ENCODE assay signal across 25 mouse cellular contexts in genomic region chrX:36474873-36475272, GRCm38 (mm10). TPM values are rescaled to one million over a fixed set of nuclear protein-coding genes. Genes with fewer than 3 reads are reported as not detected.
DNase-seq lines count a peak whose midpoint lies in the region; ATAC-seq and TF ChIP-seq lines count a peak whose summit lies in the region.
"Had no signal": no experiment of that assay in that cellular context is flagged by ENCODE, and none has a peak within 500 bp of the region (broad histone marks: within the 10 kb centered on the region; RNA-seq: fewer than 3 reads in every experiment).

No protein-coding gene starts in this region.

- H3K9ac ChIP-seq in stomach, postnatal 0 days (ENCODE audit: low read length): no peak overlapping the region
- H3K9ac ChIP-seq: forebrain, embryonic 13.5 days; heart, embryonic 15.5 days; liver, postnatal 0 days had no signal

- ATAC-seq in stomach, postnatal 0 days (ENCODE audit: low FRiP score, low TSS enrichment): no peak
- ATAC-seq: forebrain, embryonic 13.5 days; liver, postnatal 0 days had no signal

- H3K9me3 ChIP-seq in megakaryocyte, embryonic 14.5 days: peaks cover 4% of the 10 kb centered on the region; the same call in 1 of the 2 replicates
- H3K9me3 ChIP-seq in stomach, postnatal 0 days (ENCODE audit: control insufficient read depth, low read length): no peaks in the 10 kb centered on the region
- H3K9me3 ChIP-seq: forebrain, embryonic 13.5 days; heart, embryonic 15.5 days; midbrain, embryonic 10.5 days had no signal

- no peak for TF ChIP-seq EP300 in stomach, postnatal 0 days (optimal IDR thresholded peaks at IDR 0.05)

- H3K4me1 ChIP-seq in megakaryocyte, embryonic 14.5 days: peaks cover 21% of the 10 kb centered on the region
- H3K4me1 ChIP-seq in stomach, postnatal 0 days (replicated peaks; ENCODE audit: control insufficient read depth, insufficient read depth): no peaks in the 10 kb centered on the region
- H3K4me1 ChIP-seq: forebrain, embryonic 13.5 days; heart, embryonic 15.5 days; midbrain, embryonic 10.5 days had no signal

- H3K36me3 ChIP-seq in megakaryocyte, embryonic 14.5 days (replicated peaks; ENCODE audit: low read length): no peaks in the 10 kb centered on the region
- H3K36me3 ChIP-seq in stomach, postnatal 0 days (ENCODE audit: control insufficient read depth, insufficient read depth, low read length): no peaks in the 10 kb centered on the region
- H3K36me3 ChIP-seq: heart, embryonic 15.5 days; midbrain, embryonic 10.5 days had no signal

- H3K27ac ChIP-seq in stomach, postnatal 0 days (replicated peaks): no peak overlapping the region
- H3K27ac ChIP-seq: forebrain, embryonic 13.5 days; heart, adult 2 months; heart, embryonic 15.5 days; layer of hippocampus, adult 2 months; midbrain, embryonic 10.5 days had no signal

- DNase-seq in 416B (ENCODE audit: low read depth): peak; percentile 58
- DNase-seq in T-cell, adult 2 months (ENCODE audit: low spot score): peak; percentile 58
- peak; percentile 25 to 33 for DNase-seq in thymus, postnatal 10 days (ENCODE audit: low spot score in 2 of 2)
- DNase-seq in adrenal gland, postnatal 4 days (ENCODE audit: low spot score in 2 of 2): no peak
- DNase-seq in gastrocnemius, adult 18-20 months (ENCODE audit: low spot score): no peak
- no peak for DNase-seq in left cerebral cortex, adult 9 months (ENCODE audit: low spot score in 2 of 2)
- DNase-seq in stomach, postnatal 0 days (ENCODE audit: low spot score): no peak
- DNase-seq: adrenal gland, postnatal 36 days; cerebellum, adult 8-10 months; gastrocnemius, postnatal 14 days; heart, adult 2 months; heart, postnatal 4 days; kidney, adult 2 months; kidney, postnatal 14 days; left cerebral cortex, postnatal 4 days; liver, postnatal 0 days; retina, postnatal 1 day had no signal

- no peak overlapping the region for H3K4me2 ChIP-seq in stomach, postnatal 0 days (replicated peaks; ENCODE audit: low read depth)
- H3K4me2 ChIP-seq: forebrain, embryonic 13.5 days; heart, embryonic 15.5 days had no signal

- WGBS in stomach, postnatal 0 days: 82% methylated on average over 3 of the region's 3 CpGs

- TF ChIP-seq CTCF in stomach, postnatal 0 days (IDR thresholded peaks at IDR 0.05; ENCODE audit: low read depth): no peak

- peak overlapping the region; percentile 42 for H3K4me3 ChIP-seq in megakaryocyte, embryonic 14.5 days (replicated peaks)
- no peak overlapping the region for H3K4me3 ChIP-seq in stomach, postnatal 0 days (ENCODE audit: low read depth, low read length)
- H3K4me3 ChIP-seq: forebrain, embryonic 13.5 days; heart, adult 2 months; heart, embryonic 15.5 days; layer of hippocampus, adult 2 months; midbrain, embryonic 10.5 days had no signal

- H3K27me3 ChIP-seq in megakaryocyte, embryonic 14.5 days (replicated peaks): no peaks in the 10 kb centered on the region
- no peaks in the 10 kb centered on the region for H3K27me3 ChIP-seq in stomach, postnatal 0 days (ENCODE audit: control insufficient read depth, insufficient read depth, low read length)
- H3K27me3 ChIP-seq: forebrain, embryonic 13.5 days; heart, embryonic 15.5 days had no signal

RNA-seq across cellular contexts. Expression of gene Gm14569, which starts 16.8 kb away (rescaled TPM):
- polyA plus RNA-seq in megakaryocyte, embryonic 14.5 days (2012; ENCODE audit: insufficient read depth, low replicate concordance): not detected in 2 replicates
- total RNA-seq in adrenal gland, postnatal 4 days (2021): 1 to 10 TPM; 4.7 to 5.6 TPM
- total RNA-seq in gastrocnemius, adult 18-20 months (2021): not detected
- polyA plus RNA-seq in stomach, postnatal 0 days (2015; fragmentation: Nextera tagmentation; extraction: Ambion mirVana): not detected in 2 replicates
- total RNA-seq: gastrocnemius, postnatal 14 days; heart, adult 2 months; heart, postnatal 4 days; left cerebral cortex, postnatal 4 days; midbrain, postnatal 0 days had no signal
- polyA plus RNA-seq: embryonic facial prominence, embryonic 11.5 days; forebrain, embryonic 13.5 days; heart, adult 2 months; heart, embryonic 15.5 days; kidney, adult 2 months; liver, postnatal 0 days; midbrain, embryonic 10.5 days; midbrain, postnatal 0 days; neural tube, embryonic 11.5 days had no signal

Comparison
In these comparisons a context has a peak if more than half of its experiments do, and no peak if none do; other contexts are left out.
1. DNase-seq: peak in 416B (single experiment), T-cell, adult 2 months (single experiment) and thymus, postnatal 10 days (2 of 2); none in adrenal gland, postnatal 4 days (0 of 2), gastrocnemius, adult 18-20 months (single experiment), left cerebral cortex, adult 9 months (0 of 2) and stomach, postnatal 0 days (single experiment).
2. RNA of gene Gm14569, which starts 16.8 kb away (total RNA-seq): 4.7 to 5.6 TPM in adrenal gland, postnatal 4 days; not detected in gastrocnemius, adult 18-20 months; every median in the first group is over 4 times any median in the second.